Mouse (Mus musculus) midbrain, postnatal 0 days (tissue): ENCODE measurements around the gene Inpp4b. TPM values are rescaled to one million over a fixed set of nuclear protein-coding genes. Genes with fewer than 3 reads are reported as not detected.

ENCODE experiments used
- ATAC-seq: fragments of 200-750 bp; cut with Nextera tagmentation; 2 replicates; pipeline ENCODE4 v1.8.0; 2017; ENCODE audit warnings: moderate number of reproducible peaks, mild to moderate bottlenecking, moderate TSS enrichment, moderate library complexity; ENCODE audit not compliant: low FRiP score
- DNase-seq: peaks from one replicate; pipeline ENCODE4 v3.0.0-alpha.2; 2015; ENCODE audit warnings: low spot score
- H3K27ac ChIP-seq: fragments of 300-500 bp; sonication (generic); 2 replicates; pipeline ENCODE4 v1.5.1; 2014; ENCODE audit warnings: low read depth, mild to moderate bottlenecking, low read length, mixed read lengths
- H3K27me3 ChIP-seq: fragments of 300-500 bp; sonication (generic); 2 replicates; pipeline ENCODE4 v1.6.1; 2014; ENCODE audit warnings: low read length, control low read depth, mixed read lengths; ENCODE audit not compliant: insufficient read depth
- H3K36me3 ChIP-seq: fragments of 300-500 bp; sonication (generic); 2 replicates; pipeline ENCODE4 v1.6.1; 2014; ENCODE audit warnings: low read length, control low read depth, mixed read lengths; ENCODE audit not compliant: insufficient read depth
- H3K4me1 ChIP-seq: fragments of 300-500 bp; sonication (generic); 2 replicates; pipeline ENCODE4 v1.6.1; 2014; ENCODE audit warnings: mild to moderate bottlenecking, control low read depth, antibody characterized with exemption, low read length, mixed read lengths; ENCODE audit not compliant: insufficient read depth
- H3K4me2 ChIP-seq: fragments of 300-500 bp; sonication (generic); 2 replicates; pipeline ENCODE4 v1.6.1; 2014; ENCODE audit warnings: low read depth, mild to moderate bottlenecking, low read length, mixed read lengths; ENCODE audit not compliant: poor library complexity, severe bottlenecking
- H3K4me3 ChIP-seq: fragments of 300-500 bp; sonication (generic); 2 replicates; pipeline ENCODE4 v1.5.1; 2014; ENCODE audit warnings: low read depth, mild to moderate bottlenecking, low read length, moderate library complexity
- H3K9ac ChIP-seq: fragments of 300-500 bp; sonication (generic); replicated peaks from 2 replicates; pipeline ENCODE4 v1.6.1; 2014; ENCODE audit warnings: mild to moderate bottlenecking, low read length, moderate library complexity, mixed read lengths; ENCODE audit not compliant: poor library complexity, severe bottlenecking
- H3K9me3 ChIP-seq: fragments of 300-500 bp; sonication (generic); 2 replicates; pipeline ENCODE4 v1.6.1; 2016; ENCODE audit warnings: low read length, control low read depth
- CTCF ChIP-seq: IDR thresholded peaks from 2 replicates; pipeline ENCODE4 v1.5.1; 2016; ENCODE audit warnings: antibody characterized with exemption, mild to moderate bottlenecking
- WGBS: fragments of 180-500 bp; shearing (Covaris S2); extraction: QIAGEN DNeasy Blood & Tissue Kit; methylation state at CpG from one replicate; pipeline ENCODE4 v1.1.7; 2014; 5-methylcytosine and 5-hydroxymethylcytosine counted together
- polyA plus RNA-seq: library from polyadenylated mRNA; unstranded; fragments of >200 nt; fragmentation: Nextera tagmentation; extraction: Ambion mirVana; gene quantifications from 2 replicates; pipeline ENCODE4 v1.2.1, GENCODE M21; 2015
- total RNA-seq: library from RNA; depleted of rRNA; stranded (reverse); fragments of >200 nt; gene quantifications from 2 replicates; pipeline ENCODE4 v1.2.3, GENCODE M21; 2014

Gene Inpp4b
- total and polyA plus RNA-seq, 2 experiments from 2014 or later: 11.2 to 14.6 TPM

DNA sequence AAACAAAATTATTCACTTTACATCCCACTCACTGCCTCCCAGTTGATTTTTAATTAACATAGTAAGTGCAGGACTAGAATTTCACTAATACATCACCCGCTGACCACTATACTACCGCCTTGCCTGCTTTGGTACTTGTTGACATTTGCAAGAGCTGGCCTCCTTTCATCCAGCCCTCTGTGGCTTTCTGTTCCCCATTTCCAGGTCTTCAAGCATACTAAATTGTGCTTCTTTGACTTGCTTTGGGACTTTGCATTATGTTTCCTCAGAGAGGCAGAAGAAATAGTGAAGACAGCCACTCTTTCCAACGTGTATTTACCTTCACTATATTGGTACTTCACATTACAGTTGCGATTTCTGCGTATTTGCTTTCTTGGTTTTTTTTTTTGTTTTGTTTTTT is 244.4 kb downstream of the Inpp4b start:
- H3K9me3 ChIP-seq: no peaks in the 10 kb centered on the region
- no peak overlapping the region for H3K9ac ChIP-seq
- H3K36me3 ChIP-seq: no peaks in the 10 kb centered on the region
- H3K4me2 ChIP-seq: no peak overlapping the region
- no peaks in the 10 kb centered on the region for H3K4me1 ChIP-seq
- DNase-seq (no peak), ATAC-seq (no peak)
- H3K27ac ChIP-seq: no peak overlapping the region
- no peak overlapping the region for H3K4me3 ChIP-seq
- no peak for TF ChIP-seq CTCF
- 93% methylated on average over 5 of the region's 5 CpGs for WGBS
- H3K27me3 ChIP-seq: no peaks in the 10 kb centered on the region

- Histone ChIP-seq H3K9ac (no peak overlapping the region), H3K36me3 (no peaks in the 10 kb centered on the region), H3K27ac (no peak overlapping the region), H3K4me3 (no peak overlapping the region), H3K4me2 (no peak overlapping the region), H3K27me3 (no peaks in the 10 kb centered on the region), H3K4me1 (no peaks in the 10 kb centered on the region), H3K9me3 (no peaks in the 10 kb centered on the region)
- DNase-seq (no peak), ATAC-seq (no peak)
- no peak for TF ChIP-seq CTCF
- WGBS: 87% methylated on average over 3 of the region's 3 CpGs
Measured at GRCm38 (mm10) chr8:81594134-81594714, 251.9 kb downstream of the Inpp4b start.

DNA sequence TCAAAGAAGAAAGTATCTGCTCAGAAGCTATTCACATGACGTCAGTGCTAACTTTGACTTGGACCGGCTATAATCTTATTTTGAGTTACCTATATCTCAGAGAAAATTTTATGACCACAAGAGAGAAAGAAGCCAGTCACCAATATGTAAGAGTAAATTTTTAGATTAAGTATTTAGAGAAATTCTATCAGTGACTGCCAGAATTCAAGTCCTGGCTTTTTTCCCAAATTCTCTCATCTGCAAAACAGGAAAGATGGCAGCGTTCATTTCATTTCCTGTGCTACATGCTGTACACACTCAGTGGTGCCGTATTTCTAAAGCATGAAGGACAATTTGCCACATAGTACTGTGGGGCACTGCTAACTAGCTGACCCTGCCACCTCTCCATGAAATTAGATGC is 256.9 kb downstream of the Inpp4b start:
- H3K36me3 ChIP-seq: no peaks in the 10 kb centered on the region
- DNase-seq (no peak), ATAC-seq (no peak)
- no peak overlapping the region for H3K27ac ChIP-seq
- H3K9ac ChIP-seq: no peak overlapping the region
- H3K4me3 ChIP-seq: no peak overlapping the region
- no peaks in the 10 kb centered on the region for H3K4me1 ChIP-seq
- H3K4me2 ChIP-seq: no peak overlapping the region
- no peaks in the 10 kb centered on the region for H3K27me3 ChIP-seq
- no peaks in the 10 kb centered on the region for H3K9me3 ChIP-seq
- no peak for TF ChIP-seq CTCF
- 84% methylated on average over 4 of the region's 4 CpGs for WGBS

- no peaks in the 10 kb centered on the region for H3K36me3 ChIP-seq
- H3K9me3 ChIP-seq: no peaks in the 10 kb centered on the region
- no peaks in the 10 kb centered on the region for H3K4me1 ChIP-seq
- no peak overlapping the region for H3K27ac ChIP-seq
- ATAC-seq (no peak), DNase-seq (no peak)
- H3K4me3 ChIP-seq: no peak overlapping the region
- no peaks in the 10 kb centered on the region for H3K27me3 ChIP-seq
- no peak overlapping the region for H3K4me2 ChIP-seq
- no peak overlapping the region for H3K9ac ChIP-seq
- TF ChIP-seq CTCF: no peak
Measured at GRCm38 (mm10) chr8:81601136-81601535, 258.8 kb downstream of the Inpp4b start.

DNA sequence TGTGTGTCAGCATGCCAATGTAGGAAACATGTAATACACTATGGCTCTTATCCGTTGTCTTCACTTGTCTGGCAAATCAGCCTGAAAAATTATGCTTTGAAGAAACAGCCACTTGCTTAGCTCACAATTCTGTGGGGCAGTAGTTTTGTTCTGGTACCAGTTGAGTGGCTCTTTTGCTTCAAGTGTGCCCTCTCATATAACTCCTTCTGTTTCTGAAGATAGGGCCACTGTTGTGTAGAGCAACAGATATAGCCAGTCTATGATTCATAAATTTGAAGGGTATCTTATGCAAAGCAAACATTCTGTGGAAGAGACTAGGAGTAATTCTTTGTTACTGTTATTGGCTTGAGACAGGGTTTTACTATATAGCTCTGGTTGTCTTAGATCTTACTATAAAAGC is 265.7 kb downstream of the Inpp4b start:
- ATAC-seq (no peak), DNase-seq (no peak)
- Histone ChIP-seq H3K36me3 (no peaks in the 10 kb centered on the region), H3K4me1 (no peaks in the 10 kb centered on the region), H3K4me2 (no peak overlapping the region), H3K27ac (no peak overlapping the region), H3K9ac (no peak overlapping the region), H3K4me3 (no peak overlapping the region), H3K27me3 (no peaks in the 10 kb centered on the region), H3K9me3 (no peaks in the 10 kb centered on the region)
- no peak for TF ChIP-seq CTCF
- WGBS: 95% methylated on average over 1 of the region's 1 CpGs

GRCm38 (mm10) chr8:81609064-81609463 is 266.7 kb downstream of the Inpp4b start:
- ATAC-seq (no peak), DNase-seq (no peak)
- H3K9ac ChIP-seq: no peak overlapping the region
- H3K36me3 ChIP-seq: no peaks in the 10 kb centered on the region
- H3K27ac ChIP-seq: no peak overlapping the region
- no peaks in the 10 kb centered on the region for H3K4me1 ChIP-seq
- H3K4me3 ChIP-seq: no peak overlapping the region
- no peak overlapping the region for H3K4me2 ChIP-seq
- no peaks in the 10 kb centered on the region for H3K9me3 ChIP-seq
- TF ChIP-seq CTCF: no peak
- WGBS: 78% methylated on average over 4 of the region's 4 CpGs
- H3K27me3 ChIP-seq: no peaks in the 10 kb centered on the region
